Mouse (Mus musculus) urinary bladder, postnatal 14 days (tissue): ENCODE results near the gene Snd1.

Experiments used
- DNase-seq: peaks from one replicate; pipeline ENCODE4 v3.0.0; 2021; ENCODE audit warnings: low spot score

Snd1 gene

DNA sequence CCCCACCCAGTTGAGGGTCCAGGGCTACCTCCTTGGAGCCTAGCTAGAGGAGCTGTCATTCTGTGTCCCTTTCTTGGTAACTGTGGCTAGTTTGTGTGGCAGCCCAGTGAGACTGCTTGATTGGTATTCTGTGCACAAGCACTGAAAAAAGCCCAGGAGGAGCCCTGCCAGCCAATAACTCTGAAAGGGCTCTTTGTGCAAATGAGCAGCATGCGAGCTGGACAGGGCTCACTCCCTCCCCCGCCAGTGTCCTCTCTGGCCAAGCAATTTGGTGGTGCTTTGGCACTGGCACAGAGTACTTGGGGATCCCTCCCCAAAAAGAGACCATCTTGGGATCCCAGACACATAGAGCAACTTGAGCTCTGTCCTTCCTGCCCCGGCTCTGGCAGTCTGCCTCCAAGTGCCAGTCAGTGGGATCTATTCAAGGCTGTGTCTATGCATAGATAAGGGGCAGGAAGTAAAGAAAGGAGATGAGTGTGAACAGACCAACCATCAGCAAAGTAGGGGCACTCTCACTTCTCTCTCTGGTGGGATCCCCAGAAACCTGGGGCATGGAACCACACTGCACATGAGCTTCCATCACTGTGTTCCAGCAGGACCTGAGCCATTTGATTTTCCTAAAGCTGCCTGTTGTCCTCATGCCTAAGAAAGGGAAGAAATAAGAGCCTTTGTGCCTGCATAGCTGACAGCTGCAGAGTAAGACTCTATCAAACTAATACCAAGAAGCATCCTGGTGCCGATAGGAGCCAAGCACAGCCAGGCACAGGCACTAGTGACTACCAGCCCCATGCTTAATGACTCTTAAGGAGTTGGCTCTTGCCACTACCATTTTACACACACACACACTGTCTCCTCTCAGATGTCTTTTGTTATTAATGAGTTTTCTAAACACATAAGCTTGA, 367.7 kb downstream of the Snd1 start:
- no peak for DNase-seq

DNA sequence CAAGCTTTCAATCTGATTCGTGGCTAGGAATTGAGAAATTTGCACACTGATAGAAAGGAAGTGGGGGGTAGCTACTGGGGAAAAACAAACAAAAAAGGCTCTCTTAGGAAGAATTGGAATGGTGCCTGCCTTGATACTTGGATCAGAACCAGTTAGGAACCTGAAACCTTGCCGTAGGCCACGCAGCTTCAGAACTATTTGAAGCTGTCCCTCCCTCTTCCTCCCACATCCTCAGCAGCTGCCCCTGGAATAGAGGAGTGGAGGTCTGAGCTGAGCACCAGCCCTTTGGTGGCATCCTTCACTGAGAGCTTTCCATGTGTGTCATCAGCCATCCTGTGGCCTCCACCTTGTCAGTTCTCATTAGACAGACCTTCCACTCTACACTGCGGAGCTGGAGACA, 370.7 kb downstream of the Snd1 start:
- no peak for DNase-seq

DNA sequence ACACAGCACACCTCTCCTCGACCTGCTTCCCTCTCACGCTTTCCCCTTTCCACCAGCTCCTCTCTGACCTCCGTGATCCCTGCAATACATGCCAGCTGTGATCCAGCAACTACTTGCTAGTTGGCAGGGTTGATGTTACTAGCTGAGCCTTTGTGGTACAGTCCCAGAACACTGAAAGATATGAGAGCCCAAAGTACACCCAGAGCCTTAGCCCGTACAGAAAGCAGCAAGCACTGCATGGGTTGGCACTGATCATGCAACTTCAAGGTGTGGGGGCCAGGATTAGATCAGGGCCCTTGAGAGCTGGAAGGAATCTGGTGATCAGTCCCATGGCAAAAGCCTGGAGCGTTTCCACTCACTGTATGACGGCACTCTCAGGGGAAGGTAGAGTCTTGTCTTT, 372.7 kb downstream of the Snd1 start:
- no peak for DNase-seq

DNA sequence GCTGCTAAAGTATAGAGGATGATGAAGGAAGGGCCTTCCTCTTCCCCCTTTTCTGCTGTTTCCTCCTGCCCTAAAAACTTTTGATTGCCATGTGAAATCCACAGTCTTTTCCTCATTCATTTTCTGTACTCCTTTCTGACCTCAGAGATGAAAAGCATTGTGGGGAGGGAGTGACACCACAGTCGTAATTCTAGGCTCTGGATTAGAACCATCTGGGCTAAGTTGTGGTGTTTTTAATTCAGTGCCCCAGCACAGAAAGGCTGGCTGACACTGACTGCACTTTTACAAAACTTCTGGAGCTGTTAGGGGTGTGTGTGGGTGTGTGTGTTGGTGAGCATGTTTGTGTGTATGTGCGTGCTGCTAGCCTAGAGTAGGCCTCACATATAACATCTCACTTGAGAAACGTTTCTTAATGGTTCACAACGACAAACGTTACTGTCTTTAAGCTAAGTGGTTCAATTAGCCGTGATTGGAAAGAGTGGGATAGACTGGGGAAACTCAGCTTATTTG, 373.4 kb downstream of the Snd1 start:
- no peak for DNase-seq

DNA sequence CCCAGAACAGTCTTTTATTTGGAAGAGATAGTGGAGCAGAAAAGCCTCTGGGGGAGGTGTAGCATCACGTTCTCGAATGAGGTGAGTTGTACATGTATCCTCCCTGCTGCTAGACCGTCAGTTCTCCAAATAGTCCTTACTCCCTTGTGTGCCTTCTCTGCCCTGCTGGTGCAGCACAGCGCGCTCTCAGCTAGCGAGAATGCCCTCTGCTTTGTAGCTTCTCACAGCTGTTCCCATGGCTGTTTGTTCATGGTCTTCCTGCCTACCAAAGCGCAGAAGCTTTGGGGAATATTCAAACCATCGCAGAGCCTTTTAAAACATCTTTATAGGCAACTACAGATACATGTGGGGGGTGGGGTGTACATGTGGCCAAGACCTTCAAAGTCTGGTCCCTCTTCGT, 374.0 kb downstream of the Snd1 start:
- no peak for DNase-seq

DNA sequence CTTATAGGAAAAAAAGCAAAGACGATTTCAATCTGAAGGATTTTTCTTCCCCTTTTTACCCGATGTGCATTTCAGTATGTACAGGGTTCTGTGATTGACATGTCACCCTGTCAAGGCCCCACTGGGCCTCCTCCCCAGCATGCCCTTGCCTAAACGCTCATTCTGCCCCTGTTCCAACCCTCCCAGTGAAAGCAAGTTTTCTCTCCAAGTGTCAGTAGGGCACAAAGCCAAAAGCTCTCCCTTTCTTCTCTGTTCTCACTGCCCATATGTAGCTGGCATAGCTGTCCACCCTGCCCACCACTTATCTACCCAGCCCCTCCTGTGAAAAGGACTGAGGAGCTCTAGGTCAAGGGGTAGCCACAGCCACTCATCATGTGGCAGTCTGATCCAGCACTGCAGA, 374.4 kb downstream of the Snd1 start:
- DNase-seq: no peak

DNA sequence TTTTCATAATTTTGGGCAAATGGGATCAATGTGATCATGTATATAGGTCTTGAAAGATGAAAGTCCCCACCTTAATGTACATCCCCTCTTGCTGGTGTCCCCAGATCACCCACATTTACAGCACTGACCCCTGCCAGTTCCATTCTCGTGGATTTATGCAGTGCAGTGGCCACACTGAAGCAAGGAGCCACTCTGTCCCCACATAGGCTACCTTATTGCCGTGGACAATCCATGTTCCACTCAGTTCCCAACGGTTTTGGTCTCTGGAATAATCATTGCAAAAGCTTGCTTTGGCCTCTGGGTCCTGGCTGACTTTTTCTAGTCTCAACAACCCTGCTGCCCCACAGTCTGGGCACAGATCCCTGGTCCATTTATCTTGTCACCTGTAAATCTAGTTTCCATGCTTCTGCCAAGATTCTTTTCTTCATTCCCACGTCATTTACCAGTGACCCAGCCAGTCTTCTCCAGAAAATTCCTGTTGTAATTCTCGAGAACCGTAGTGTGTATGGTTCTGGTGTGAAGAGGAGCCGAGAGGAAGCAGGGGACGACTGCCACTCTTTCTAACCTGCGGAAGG, 375.5 kb downstream of the Snd1 start:
- no peak for DNase-seq

DNA sequence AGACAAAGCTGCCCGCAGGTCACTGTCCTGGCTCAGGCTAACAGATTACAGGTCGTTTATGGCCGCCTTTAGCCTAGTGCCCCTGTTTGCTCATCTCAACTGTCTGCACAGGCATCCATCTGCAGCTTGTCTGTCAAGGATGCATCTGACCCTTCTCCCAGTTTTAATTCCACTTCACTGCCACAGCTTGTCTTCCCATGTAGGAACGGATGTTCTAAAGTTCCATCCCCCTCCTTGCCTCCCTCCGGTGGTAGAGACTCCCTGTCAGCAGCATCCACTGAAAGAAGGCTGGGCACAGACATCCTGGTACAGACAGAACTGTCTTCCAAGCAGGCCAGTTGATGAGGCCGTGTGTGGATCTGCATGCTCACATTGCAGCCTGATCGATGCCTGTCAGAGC, 377.4 kb downstream of the Snd1 start:
- no peak for DNase-seq

DNA sequence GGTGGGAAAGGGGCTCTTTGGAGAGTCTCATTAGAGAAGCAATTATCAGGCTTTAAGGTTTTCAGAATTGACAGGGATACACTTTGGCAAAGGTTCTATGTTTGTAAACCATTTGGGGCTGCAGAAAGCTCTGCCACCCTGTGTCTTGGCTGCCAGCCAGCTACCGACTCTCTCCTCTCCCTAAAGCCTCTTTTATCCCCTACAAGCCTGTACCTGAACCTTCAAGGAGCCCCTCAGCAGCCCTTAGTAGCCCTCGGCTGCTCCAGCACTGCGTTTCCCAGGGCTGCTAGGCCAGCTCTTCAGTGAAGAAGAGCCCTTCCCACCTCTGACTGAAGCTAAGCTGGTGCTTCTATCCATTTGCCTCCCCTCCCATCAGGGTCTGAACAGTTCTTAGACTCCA, 378.2 kb downstream of the Snd1 start:
- no peak for DNase-seq

DNA sequence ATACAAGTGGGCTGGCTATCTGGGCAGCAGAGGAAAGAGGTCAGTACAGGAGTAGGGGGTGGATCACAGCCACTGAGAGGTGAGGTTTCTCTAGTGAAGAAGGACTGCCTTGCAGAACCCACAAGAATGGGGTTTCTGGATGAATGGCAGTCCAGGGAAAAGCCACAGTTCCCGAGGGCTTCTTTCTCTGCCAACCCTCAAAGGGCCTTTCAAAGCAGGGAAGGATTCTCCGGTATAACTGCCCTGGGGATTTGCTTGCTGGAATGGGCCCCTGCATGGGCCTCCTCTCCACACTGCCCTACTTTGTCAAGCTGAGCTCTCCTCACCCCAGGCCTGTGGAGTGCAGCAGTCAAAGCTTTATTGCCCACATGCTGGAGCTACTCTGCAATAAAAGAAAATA, 378.7 kb downstream of the Snd1 start:
- DNase-seq: no peak

DNA sequence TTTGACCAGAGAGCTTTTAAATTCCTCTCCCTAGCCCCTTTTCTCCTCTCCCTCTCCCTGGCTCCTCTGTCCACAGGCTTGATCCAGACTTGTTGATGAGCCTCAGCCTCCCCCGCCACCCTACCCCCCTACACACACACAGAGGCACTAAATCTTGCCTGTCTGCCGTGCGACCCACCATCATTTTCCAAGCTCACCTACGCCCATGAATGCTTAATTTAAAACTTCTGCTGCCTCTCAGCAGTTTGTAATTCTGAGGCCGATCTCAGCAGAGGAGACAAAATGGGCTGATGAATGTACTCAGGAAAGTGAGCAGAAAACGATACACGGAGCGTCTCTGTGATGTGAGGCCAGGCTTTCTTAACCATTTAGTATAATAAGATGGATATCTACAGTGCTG, 379.7 kb downstream of the Snd1 start:
- no peak for DNase-seq

DNA sequence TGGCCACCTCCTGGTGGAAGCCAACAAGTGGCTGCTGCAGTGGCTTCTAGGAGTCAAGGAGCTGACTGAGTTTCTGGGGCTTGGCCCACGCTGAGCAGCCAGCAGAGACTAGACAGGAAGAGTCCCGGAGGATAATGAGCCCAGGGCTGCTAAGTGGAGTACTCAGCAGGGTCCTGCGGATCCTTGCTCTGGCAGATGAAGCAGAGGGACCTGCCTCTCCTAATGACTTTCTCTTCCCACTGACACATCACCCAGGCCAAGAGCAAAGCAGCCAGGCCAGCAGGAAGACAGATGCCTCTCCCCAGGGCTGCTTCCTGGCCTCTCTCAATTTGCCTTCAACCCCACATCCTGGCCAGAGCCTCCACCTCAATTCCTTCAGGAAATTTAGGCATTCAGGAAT, 380.5 kb downstream of the Snd1 start:
- DNase-seq: no peak

DNA sequence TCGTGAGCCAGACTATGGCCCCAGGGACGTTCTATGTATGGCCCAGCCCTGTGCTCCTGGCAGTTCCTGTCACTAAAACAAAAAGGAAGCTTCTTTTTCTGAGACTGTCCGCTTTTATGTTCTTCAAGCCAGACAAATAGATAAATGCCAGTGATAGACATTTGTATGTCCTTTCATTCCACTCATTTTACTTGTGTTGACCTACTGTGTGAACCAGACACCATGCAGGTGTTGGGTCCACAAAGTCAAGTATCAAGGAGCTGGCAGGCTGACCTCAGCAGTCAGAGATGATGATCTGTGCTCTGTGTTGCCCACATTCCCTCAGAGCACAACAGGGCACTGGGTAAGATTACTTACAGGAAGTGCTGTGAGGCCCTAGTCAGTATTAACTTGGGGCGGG, 381.9 kb downstream of the Snd1 start:
- no peak for DNase-seq

DNA sequence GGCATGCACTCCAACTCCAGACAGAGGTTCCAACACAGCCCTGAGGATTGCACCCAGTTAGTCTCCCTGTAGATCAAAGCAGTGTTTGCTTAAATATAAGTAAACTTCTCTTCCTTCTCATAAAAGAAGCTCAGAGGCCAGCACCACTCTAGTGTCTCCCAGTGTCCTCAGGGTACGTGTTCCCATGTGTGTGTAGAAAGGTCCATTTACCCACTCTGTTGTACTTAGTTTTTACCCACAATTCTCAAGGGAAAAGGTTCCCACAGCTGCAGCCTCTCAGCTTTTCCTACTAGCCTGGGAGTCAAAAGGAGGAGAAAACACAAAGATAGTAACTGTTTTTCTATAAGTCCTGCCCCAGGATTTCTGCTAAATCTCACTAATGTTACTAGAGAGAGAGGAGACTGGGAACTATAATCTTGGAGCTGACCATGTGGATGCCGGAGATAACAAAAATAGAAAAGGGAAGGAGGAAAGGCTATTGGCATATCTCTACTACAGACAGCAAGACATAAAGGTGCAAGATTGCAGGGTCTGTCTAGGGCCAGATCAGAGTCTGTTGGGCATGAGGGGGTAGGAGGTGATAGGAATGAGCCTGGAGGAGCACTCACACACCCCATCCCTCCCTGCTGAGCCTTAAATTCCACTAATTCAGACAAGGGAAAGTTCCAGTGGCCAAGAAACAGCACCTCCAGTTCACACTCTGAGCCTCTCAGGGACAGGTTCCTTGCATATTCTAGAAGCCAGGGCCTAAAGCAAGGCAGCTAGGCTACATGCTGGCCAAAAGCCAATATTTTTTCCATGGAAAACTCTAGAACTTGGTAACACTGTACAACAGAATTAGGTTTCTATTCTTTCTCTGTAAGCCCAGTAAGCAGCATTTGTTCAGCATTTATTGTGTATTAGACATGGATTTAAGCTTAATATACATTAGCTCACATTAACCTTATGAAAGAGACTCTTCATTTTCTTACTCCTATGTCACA, 382.6 kb downstream of the Snd1 start:
- no peak for DNase-seq

DNA sequence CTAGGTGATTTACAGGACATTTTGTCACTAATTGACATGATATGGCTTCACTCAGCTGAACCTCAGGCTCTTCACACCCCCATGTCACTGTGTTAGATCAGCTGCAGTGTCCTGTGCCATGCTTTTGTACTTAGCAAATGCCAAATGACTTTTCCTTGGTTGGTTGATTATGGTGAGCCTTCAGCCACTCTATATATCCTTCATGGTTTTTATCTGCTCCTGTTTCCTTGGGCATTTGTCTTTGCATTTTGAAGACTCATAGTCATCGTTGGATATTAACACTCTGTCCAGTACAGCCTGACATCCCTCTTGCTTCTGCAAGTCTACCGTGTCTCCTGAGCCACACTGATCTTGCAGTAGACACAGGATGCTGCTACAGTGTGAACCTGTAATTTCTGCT, 384.2 kb downstream of the Snd1 start:
- DNase-seq: no peak

DNA sequence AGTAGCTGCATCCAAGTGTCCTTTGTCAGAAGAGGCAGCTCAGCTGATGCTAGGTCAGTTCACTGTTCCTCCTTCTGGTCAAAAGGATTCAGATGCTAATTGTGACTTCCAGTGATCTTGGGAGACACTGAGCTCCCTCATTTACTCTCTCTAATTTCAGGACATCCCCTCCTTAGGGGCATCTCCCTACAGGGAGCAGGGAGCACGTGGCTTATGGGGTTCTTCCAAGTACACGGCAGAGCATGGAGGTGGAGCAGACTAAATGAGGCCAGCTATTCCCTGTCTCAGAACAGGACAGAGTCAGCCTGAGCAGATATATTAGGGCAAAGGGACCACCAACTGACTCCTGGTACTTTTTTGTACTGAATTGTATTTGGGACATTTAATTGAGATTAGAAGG, 385.5 kb downstream of the Snd1 start:
- no peak for DNase-seq

DNA sequence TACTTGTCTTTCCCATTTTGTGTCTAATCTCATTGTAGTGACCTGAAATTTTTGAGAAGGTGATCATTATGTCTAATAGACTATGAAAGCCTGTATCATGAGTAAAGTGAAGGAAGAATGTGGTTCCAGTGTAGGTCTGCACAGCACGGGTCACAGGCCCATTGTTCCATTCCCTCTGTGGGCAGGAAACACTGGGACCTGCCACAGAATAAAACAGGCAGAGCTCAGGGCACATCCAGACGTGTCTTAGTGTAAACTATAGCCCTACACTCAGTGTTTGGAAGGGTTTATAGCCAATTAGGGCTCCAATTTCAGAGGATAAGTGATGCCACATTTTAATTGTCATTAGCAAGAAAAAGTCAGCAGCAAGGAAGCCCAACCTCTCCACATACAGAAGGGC, 386.0 kb downstream of the Snd1 start:
- no peak for DNase-seq

DNA sequence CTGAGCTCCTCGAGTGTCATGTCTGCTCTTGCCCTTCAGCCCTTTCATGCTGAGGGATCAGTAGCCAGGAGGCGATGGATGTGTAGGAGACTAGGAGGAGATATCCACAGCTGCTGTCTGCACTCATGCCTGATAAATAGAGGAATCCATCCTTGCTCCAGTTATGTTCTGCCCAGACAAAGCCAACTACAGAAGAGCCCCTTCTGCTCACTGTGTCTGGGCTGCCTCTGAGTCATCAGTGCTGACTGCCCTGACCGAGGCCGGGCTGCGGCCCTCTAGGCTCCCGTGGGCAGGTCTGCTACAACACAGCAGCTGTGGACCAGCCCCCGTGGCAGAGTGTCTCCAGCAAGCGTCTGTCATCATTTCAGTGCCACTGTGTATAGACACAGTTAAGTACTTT, 387.4 kb downstream of the Snd1 start:
- DNase-seq: no peak

DNA sequence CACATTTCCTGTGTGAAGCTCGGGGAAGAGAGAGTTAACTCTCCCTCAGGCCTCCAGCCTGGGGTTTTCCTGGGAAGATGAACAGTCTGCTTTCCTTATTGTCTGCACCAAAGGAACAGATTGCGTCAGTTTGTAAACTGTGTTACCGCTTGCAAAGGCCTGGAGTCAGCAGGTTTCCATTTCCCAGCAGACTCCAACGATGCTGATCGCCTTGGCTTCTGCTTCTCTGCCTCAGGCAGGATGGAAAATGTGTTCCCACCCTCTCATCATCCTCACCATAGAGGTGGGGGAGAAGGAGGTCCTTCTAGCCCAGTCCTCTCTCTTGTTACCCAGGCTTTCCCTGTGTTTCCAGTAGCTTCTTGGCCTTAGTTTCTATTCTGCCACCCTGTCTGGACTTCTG, 389.7 kb downstream of the Snd1 start:
- DNase-seq: peak; percentile 15

DNA sequence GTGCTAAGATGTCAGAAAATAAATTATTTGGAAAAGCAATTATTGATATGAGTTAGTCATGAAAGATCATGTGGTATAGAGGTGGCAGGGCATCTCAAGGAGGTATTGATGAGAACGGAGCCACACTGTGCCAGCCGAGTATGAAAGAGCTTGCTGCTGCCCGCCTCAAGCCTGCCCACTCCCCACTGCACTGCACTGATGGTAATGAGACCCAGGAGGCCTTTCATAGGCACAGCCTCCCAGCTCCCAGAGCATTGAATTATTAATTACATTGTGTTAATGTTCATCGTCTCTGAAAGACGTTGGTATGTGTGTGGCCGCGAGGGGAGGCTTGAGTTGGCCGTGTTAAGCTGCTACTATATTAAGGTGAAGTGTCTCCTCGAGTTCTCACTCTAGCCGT, 390.2 kb downstream of the Snd1 start:
- DNase-seq: no peak

DNA sequence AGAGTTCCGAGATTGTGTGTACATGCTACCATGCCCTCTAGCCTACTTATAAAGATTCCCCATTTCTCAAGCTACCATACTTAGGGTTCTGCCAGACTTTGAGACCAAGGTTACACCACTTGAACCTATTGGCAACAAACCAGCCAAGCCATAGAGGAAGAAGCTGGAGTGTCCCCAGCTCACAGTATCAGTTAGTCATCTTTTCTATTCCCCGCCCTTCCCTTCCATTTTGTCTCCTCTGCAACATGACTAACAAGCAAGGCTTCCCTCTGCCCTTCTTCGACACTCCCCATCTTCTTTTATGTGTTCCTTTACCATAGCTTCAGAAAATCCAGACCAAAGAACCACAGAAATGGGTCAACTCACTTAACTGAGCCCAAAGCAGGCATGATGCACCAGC, 391.3 kb downstream of the Snd1 start:
- DNase-seq: no peak

DNA sequence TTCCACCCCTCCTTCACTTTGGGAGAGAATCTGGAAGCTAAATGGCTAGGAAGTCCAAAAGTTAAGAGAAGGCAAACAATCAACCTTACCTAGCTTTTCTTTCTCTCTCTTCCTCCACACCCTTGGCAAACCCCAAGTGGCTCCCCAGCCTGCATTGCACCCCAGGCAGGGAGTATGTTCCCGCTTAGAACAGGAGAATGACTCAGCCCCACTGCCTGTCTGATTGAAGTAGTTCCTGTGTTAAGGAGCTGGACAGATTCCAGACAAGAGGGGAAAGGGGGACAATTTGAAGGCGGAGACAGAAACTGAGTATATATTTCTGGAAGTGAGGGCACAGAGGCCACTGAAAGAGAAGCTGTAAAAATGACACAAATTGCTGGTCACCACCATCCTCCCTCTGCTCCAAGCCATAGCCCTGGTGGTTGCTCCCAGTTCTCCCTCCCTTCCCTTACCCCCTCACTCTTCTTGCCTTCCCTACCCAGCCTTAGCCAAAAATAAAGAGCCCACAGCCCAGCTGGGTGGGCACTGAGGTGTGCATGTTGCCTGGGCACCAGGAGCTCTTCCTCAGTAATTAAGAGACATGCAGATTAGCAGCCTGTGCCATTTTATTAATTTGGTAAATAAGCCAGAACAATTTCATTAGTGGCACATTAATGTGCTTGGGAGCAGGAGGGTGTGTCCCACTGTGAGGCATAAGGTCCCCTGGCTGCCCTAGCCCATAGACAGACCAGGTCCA, 392.7 kb downstream of the Snd1 start:
- DNase-seq: peak; percentile 28
